Mouse (Mus musculus) leukemia stem cell, adult 10-12 weeks (primary cell): ENCODE measurements around the gene Cadm4. TPM values are rescaled to one million over a fixed set of nuclear protein-coding genes. Genes with fewer than 3 reads are reported as not detected.

Experiments
- polyA plus RNA-seq: library from polyadenylated mRNA; stranded (reverse); fragments of >175 nt; gene quantifications from 2 replicates; pipeline ENCODE4 v1.2.3, GENCODE M21; 2012; ENCODE audit warnings: low replicate concordance

The Cadm4 gene
- polyA plus RNA-seq = 4.2 and 15.4 TPM in 2 replicates

DNA sequence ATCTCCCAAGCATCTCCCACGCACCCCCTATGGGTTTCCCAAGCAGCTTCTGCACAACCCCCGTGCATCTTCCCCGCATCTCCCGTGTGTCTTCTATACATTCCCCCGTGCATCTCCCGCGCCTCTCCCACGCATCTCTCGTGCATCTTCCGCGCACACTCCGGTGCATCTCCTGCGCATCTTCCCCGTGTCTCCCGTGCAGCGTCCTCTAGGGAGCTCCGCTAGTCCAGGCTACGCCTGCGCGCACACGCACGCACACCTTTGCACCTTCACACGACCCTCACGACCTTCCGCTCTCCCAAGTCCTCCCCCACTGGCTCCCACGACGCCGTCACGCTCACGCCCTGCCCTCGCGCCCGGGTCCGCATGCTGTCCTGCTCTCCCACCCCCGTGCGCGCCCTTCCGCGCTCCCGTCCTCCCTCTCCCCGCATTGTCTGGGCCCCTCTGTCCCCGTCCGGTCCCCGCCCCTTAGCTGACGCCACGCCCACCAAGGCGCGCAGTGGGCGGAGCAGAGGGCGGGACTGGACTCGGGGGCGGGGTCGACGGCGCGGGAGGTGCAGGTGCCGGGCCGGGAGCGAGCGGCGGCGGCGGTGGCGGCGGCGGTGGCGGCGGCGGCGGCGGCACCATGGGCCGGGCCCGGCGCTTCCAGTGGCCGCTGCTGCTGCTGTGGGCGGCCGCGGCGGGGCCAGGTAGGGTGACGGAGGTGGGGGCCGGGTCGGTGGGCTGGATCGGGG lies at the start of gene Cadm4:
Cadm4 (plus strand) TSS at position 550 of the 734 bp plus-strand sequence.

DNA sequence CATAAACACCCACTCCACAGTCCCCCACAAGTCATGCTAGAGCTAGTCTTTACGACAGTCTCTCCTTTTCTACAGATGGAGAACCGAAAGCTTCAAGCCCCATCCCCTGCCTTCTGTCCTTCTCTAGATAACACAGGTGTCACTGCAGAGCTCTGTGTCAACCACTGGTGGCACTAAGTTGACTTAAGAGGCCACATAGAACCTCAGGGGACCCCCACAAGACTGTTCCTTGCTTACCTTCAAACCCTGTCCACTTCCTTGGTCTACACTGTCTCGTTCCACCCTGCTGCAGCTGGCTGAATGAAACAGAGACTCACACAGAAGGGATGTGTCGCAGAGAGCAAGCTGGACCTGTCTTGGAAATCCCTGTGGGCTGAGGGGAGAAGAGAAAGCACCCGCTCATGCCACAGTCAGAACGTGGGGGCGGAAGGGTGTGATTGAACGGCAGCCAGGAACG lies 29.9 kb upstream of the Cadm4 start, which contains the start of gene Irgc1:
Irgc1 (minus strand) TSS at position 443 of the 457 bp plus-strand sequence.

GRCm38 (mm10) chr7:24462388-24463319 lies 19.2 kb upstream of the Cadm4 start, which contains the start of gene Plaur:
Gene Plaur, plus strand, starts transcription at chr7:24462484.

GRCm38 (mm10) chr7:24506838-24507725 lies 25.3 kb downstream of the Cadm4 start, which contains the start of gene Zfp428:
Gene Zfp428, plus strand, starts transcription at chr7:24507006.

GRCm38 (mm10) chr7:24512355-24512754 lies 30.5 kb downstream of the Cadm4 start, which contains the start of gene AC161166.1:
Gene AC161166.1, minus strand, starts transcription at chr7:24512455.

DNA sequence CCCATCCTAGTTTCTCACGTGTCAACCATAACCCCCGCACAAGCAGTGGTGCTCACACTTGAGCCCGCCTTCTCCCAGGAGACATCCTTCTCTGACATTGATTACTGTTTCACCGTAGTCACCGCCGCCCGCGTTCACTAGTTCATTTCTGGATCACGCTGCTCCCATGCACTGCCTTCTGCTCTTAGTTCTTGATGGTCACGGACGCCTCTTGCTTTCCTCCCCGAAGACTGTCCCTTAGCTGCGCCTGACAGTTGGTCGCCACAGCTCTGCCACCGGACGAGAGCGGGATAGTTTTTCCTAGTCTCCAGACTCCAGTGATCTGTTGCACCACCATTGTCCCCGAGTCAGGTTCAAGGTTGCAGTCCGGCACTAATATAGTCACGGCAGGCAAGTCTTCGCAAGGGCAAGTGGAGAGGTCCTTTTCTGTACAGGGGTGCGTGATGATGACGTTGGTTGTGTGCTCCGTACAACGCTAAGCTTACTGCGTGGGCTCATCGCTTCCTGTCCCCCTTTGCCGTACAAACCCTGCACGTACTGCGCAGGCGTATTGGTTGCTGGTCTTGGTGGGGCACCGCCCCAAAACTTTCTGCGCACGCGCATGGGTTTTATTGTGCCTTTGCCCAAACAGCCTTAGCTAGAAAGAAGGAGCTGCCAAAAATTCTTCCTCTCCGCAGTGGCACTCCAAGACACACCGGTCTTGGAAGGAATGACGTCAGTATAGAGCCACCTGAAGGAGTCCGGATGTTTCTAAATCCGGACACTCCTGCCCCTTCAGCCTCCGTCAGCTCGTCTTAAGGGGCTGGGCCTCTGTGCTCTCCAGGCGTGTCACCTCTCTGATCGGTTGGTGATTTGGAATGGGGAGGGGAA lies 48.5 kb downstream of the Cadm4 start, which contains the start of gene Irgq:
Irgq (plus strand) TSS at position 628 of the 870 bp plus-strand sequence.

DNA sequence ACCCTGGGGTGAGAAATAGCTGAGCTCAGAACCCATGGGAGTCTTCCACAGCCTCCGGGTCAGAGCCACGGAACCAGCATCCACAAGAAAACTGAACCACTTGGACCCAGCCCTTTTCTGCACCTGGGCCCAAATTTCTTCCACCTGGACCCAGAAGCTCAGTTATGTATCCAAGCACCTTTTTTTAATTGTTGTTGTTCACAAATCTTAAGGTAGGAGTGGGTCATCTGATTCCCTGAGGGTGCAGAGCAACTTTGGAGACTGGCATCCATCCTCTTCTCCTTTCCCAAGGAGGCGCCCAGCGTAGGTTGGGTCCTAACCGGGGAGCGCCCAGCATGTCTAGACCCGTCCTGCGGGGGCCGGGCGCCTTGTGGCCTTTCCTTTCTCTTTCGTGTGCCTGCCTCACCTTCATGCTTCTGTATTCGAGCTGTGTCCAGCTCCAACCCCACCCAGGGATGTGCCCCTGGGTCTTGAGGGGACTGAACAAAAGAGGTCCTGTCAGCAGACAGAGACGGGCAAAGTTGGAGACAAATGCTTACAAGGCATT lies 64.3 kb downstream of the Cadm4 start, which contains the start of the genes Pinlyp and Xrcc1:
Pinlyp (minus strand) TSS at position 51 of the 547 bp plus-strand sequence.
Xrcc1 (plus strand) TSS at position 222 of the 547 bp plus-strand sequence.

Other genes with a start within 250 kb of the Cadm4 start
- 0.56 TPM in 1 of 2 replicates, not detected in the other for gene Zfp109, start 244.5 kb upstream of the Cadm4 start, polyA plus RNA-seq
- gene Zfp108, start 227.2 kb upstream of the Cadm4 start, polyA plus RNA-seq = not detected in 2 replicates
- 0.33 and 0.41 TPM in 2 replicates for gene Zfp93, start 211.6 kb upstream of the Cadm4 start, polyA plus RNA-seq
- gene Zfp61, start 180.8 kb upstream of the Cadm4 start, polyA plus RNA-seq = 1.4 and 3.6 TPM in 2 replicates
- gene Zfp94, start 165.4 kb upstream of the Cadm4 start, polyA plus RNA-seq = 1.3 and 1.9 TPM in 2 replicates
- gene Tescl, start 148.1 kb upstream of the Cadm4 start, polyA plus RNA-seq = not detected in 2 replicates
- gene Lypd5, start 132.8 kb upstream of the Cadm4 start, polyA plus RNA-seq = not detected in 2 replicates
- gene Kcnn4, start 111.8 kb upstream of the Cadm4 start, polyA plus RNA-seq = 200 and 304 TPM in 2 replicates
- gene Smg9, start 82.4 kb upstream of the Cadm4 start, polyA plus RNA-seq = 75.6 and 251 TPM in 2 replicates
- gene Irgc1, start 29.7 kb upstream of the Cadm4 start, polyA plus RNA-seq = not detected in 2 replicates
- gene Plaur, start 19.5 kb upstream of the Cadm4 start, polyA plus RNA-seq = 37.3 and 49.5 TPM in 2 replicates
- 13.1 and 23.9 TPM in 2 replicates for gene Zfp428, start 25.0 kb downstream of the Cadm4 start, polyA plus RNA-seq
- gene AC161166.1, start 30.4 kb downstream of the Cadm4 start, polyA plus RNA-seq = not detected in 2 replicates
- gene Irgq, start 48.7 kb downstream of the Cadm4 start, polyA plus RNA-seq = 8.4 and 8.9 TPM in 2 replicates
- not detected in 2 replicates for gene Pinlyp, start 64.1 kb downstream of the Cadm4 start, polyA plus RNA-seq
- 117 and 588 TPM in 2 replicates for gene Xrcc1, start 64.3 kb downstream of the Cadm4 start, polyA plus RNA-seq
- 11.9 and 12.2 TPM in 2 replicates for gene Ethe1, start 105.5 kb downstream of the Cadm4 start, polyA plus RNA-seq
- gene Zfp575, start 105.6 kb downstream of the Cadm4 start, polyA plus RNA-seq = 0.47 and 1.9 TPM in 2 replicates
- gene Phldb3, start 128.7 kb downstream of the Cadm4 start, polyA plus RNA-seq = 2.1 and 4.4 TPM in 2 replicates
- not detected in 2 replicates for gene Lypd3, start 154.5 kb downstream of the Cadm4 start, polyA plus RNA-seq
- not detected in 2 replicates for gene Tex101, start 194.7 kb downstream of the Cadm4 start, polyA plus RNA-seq
- not detected in 2 replicates for gene BC049730, start 227.2 kb downstream of the Cadm4 start, polyA plus RNA-seq
- gene Gm4763, start 244.9 kb downstream of the Cadm4 start, polyA plus RNA-seq = not detected in 2 replicates